Mouse (Mus musculus) cortical plate, adult 2 months (tissue): ENCODE measurements around the gene Prkar1b.

Source experiments
- CTCF ChIP-seq: fragments of 200-500 bp; IDR thresholded peaks from 2 replicates; pipeline ENCODE4 v1.5.1; 2011; ENCODE audit warnings: mild to moderate bottlenecking, control low read depth, low read length; ENCODE audit not compliant: insufficient read depth; ENCODE audit errors: extremely low read depth
- POLR2A ChIP-seq: fragments of 200-500 bp; IDR thresholded peaks from 2 replicates; pipeline ENCODE4 v1.6.1; 2011; ENCODE audit warnings: mild to moderate bottlenecking, low read length, control low read depth; ENCODE audit not compliant: insufficient read depth; ENCODE audit errors: extremely low read depth

GRCm38 (mm10) chr5:139095297-139096110 lies 54.3 kb downstream of the Prkar1b start:
- TF ChIP-seq POLR2A (no peak), CTCF (no peak)
